Mouse (Mus musculus) limb, embryonic 14.5 days (tissue): ENCODE results near the gene Hormad2. TPM values are rescaled to one million over a fixed set of nuclear protein-coding genes. Genes with fewer than 3 reads are reported as not detected.

Source experiments
- ATAC-seq: fragments of 200-750 bp; cut with Nextera tagmentation; 2 replicates; pipeline ENCODE4 v1.8.0; 2017; ENCODE audit warnings: low read depth, moderate number of reproducible peaks, moderate TSS enrichment; ENCODE audit not compliant: low FRiP score
- DNase-seq: peaks from one replicate; pipeline ENCODE4 v3.0.0-alpha.2; 2015; ENCODE audit warnings: low spot score
- H3K27ac ChIP-seq: fragments of 300-500 bp; sonication (generic); replicated peaks from 2 replicates; pipeline ENCODE4 v1.5.1; 2014; ENCODE audit warnings: low read depth, mild to moderate bottlenecking, low read length, moderate library complexity, mixed read lengths
- H3K27me3 ChIP-seq: fragments of 300-500 bp; sonication (generic); 2 replicates; pipeline ENCODE4 v1.6.1; 2014; ENCODE audit warnings: low read length, mixed read lengths; ENCODE audit not compliant: control insufficient read depth, insufficient read depth
- H3K36me3 ChIP-seq: fragments of 300-500 bp; sonication (generic); 2 replicates; pipeline ENCODE4 v1.6.1; 2014; ENCODE audit warnings: mild to moderate bottlenecking, low read length, moderate library complexity, mixed read lengths; ENCODE audit not compliant: control insufficient read depth, insufficient read depth
- H3K4me1 ChIP-seq: fragments of 300-500 bp; sonication (generic); 2 replicates; pipeline ENCODE4 v1.6.1; 2014; ENCODE audit warnings: antibody characterized with exemption, low read length, mixed read lengths; ENCODE audit not compliant: control insufficient read depth, insufficient read depth
- H3K4me2 ChIP-seq: fragments of 300-500 bp; sonication (generic); replicated peaks from 2 replicates; pipeline ENCODE4 v1.6.1; 2014; ENCODE audit warnings: low read depth, mild to moderate bottlenecking, low read length, moderate library complexity; ENCODE audit not compliant: severe bottlenecking
- H3K4me3 ChIP-seq: fragments of 300-500 bp; sonication (generic); replicated peaks from 2 replicates; pipeline ENCODE4 v1.5.1; 2014; ENCODE audit warnings: low read length
- H3K9ac ChIP-seq: fragments of 300-500 bp; sonication (generic); 2 replicates; pipeline ENCODE4 v1.6.1; 2014; ENCODE audit warnings: mild to moderate bottlenecking, low read depth, low read length, moderate library complexity; ENCODE audit not compliant: severe bottlenecking
- H3K9me3 ChIP-seq: fragments of 300-500 bp; sonication (generic); 2 replicates; pipeline ENCODE4 v1.6.1; 2016; ENCODE audit warnings: low read length; ENCODE audit not compliant: control insufficient read depth
- POLR2A ChIP-seq: fragments of 200-500 bp; IDR thresholded peaks from 2 replicates; pipeline ENCODE4 v1.8.0; 2012; ENCODE audit warnings: inconsistent platforms, mild to moderate bottlenecking, moderate library complexity, borderline replicate concordance; ENCODE audit not compliant: insufficient read depth, insufficient read length; ENCODE audit errors: extremely low read depth
- whole genome bisulfite sequencing: fragments of 180-500 bp; shearing (Covaris S2); extraction: QIAGEN DNeasy Blood & Tissue Kit; methylation state at CpG from one replicate; pipeline ENCODE4 v1.1.7; 2014; 5-methylcytosine and 5-hydroxymethylcytosine counted together
- polyA plus RNA-seq, 2 experiments: library from polyadenylated mRNA; depleted of rRNA in 1 of 2; stranded (reverse) in 1 of 2; unstranded in 1 of 2; fragments of >200 nt; fragmentation: Nextera tagmentation in 1 of 2; extraction: Ambion mirVana in 1 of 2; gene quantifications; 2 replicates each; pipeline versions ENCODE4 v1.2.1 to v1.2.3; 2012 to 2014

Gene Hormad2
- polyA plus RNA-seq, 2 experiments, result 0.23 to 0.25 TPM

GRCm38 (mm10) chr11:4412294-4412693 lies 28.6 kb downstream of the Hormad2 start:
- H3K4me3 ChIP-seq, result no peak overlapping the region
- no peaks in the 10 kb centered on the region for H3K36me3 ChIP-seq
- DNase-seq (no peak), ATAC-seq (no peak)
- H3K4me1 ChIP-seq, result no peaks in the 10 kb centered on the region
- H3K27me3 ChIP-seq, result no peaks in the 10 kb centered on the region
- H3K4me2 ChIP-seq, result no peak overlapping the region
- H3K9me3 ChIP-seq, result no peaks in the 10 kb centered on the region
- WGBS, result 86% methylated on average over 4 of the region's 4 CpGs
- TF ChIP-seq POLR2A, result no peak
- no peak overlapping the region for H3K27ac ChIP-seq
- no peak overlapping the region for H3K9ac ChIP-seq

DNA sequence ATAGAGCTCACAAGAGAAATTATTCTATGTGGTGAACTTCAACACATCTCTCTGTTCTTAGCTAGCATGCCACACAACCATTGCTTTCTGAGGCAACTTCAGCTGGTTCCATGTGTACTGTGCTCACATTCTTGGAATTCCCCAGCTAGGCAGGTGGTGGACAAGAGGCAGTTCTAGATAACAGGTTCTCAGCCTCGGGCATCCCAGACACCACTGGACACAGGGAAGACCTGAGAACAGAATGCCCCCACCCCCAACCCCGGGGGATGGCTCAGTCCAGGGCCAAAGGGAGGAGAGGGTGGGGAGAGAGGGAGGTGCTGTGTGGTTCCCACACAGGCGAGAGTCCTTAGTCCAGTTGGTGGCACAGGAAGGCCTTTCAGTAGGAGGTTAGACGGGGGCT lies 36.6 kb downstream of the Hormad2 start:
- TF ChIP-seq POLR2A, result no peak
- H3K36me3 ChIP-seq, result no peaks in the 10 kb centered on the region
- no peaks in the 10 kb centered on the region for H3K4me1 ChIP-seq
- H3K27me3 ChIP-seq, result no peaks in the 10 kb centered on the region
- no peak overlapping the region for H3K4me3 ChIP-seq
- 44% methylated on average over 4 of the region's 4 CpGs for WGBS
- ATAC-seq (no peak), DNase-seq (no peak)
- no peaks in the 10 kb centered on the region for H3K9me3 ChIP-seq
- no peak overlapping the region for H3K27ac ChIP-seq
- H3K4me2 ChIP-seq, result no peak overlapping the region
- no peak overlapping the region for H3K9ac ChIP-seq

- H3K4me2 ChIP-seq, result no peak overlapping the region
- ATAC-seq (no peak), DNase-seq (no peak)
- no peaks in the 10 kb centered on the region for H3K4me1 ChIP-seq
- no peak for TF ChIP-seq POLR2A
- no peaks in the 10 kb centered on the region for H3K27me3 ChIP-seq
- H3K27ac ChIP-seq, result no peak overlapping the region
- H3K4me3 ChIP-seq, result no peak overlapping the region
- H3K9me3 ChIP-seq, result no peaks in the 10 kb centered on the region
- 78% methylated on average over 7 of the region's 7 CpGs for WGBS
- no peaks in the 10 kb centered on the region for H3K36me3 ChIP-seq
- no peak overlapping the region for H3K9ac ChIP-seq
Measured at GRCm38 (mm10) chr11:4403381-4403780, 37.5 kb downstream of the Hormad2 start.

- Histone ChIP-seq H3K36me3 (no peaks in the 10 kb centered on the region), H3K27me3 (no peaks in the 10 kb centered on the region), H3K27ac (no peak overlapping the region), H3K9me3 (no peaks in the 10 kb centered on the region), H3K4me1 (no peaks in the 10 kb centered on the region), H3K4me2 (no peak overlapping the region), H3K9ac (no peak overlapping the region), H3K4me3 (no peak overlapping the region)
- no peak for DNase-seq
- TF ChIP-seq POLR2A, result no peak
- 64% methylated on average over 5 of the region's 5 CpGs for whole genome bisulfite sequencing
- no peak for ATAC-seq
Measured at GRCm38 (mm10) chr11:4401251-4401650, 39.7 kb downstream of the Hormad2 start.

- ATAC-seq (no peak), DNase-seq (no peak)
- H3K4me3 ChIP-seq, result no peak overlapping the region
- H3K4me2 ChIP-seq, result no peak overlapping the region
- H3K9ac ChIP-seq, result no peak overlapping the region
- H3K4me1 ChIP-seq, result no peaks in the 10 kb centered on the region
- no peak for TF ChIP-seq POLR2A
- no peak overlapping the region for H3K27ac ChIP-seq
- H3K9me3 ChIP-seq, result no peaks in the 10 kb centered on the region
- H3K36me3 ChIP-seq, result no peaks in the 10 kb centered on the region
- no peaks in the 10 kb centered on the region for H3K27me3 ChIP-seq
Measured at GRCm38 (mm10) chr11:4394226-4394625, 46.7 kb downstream of the Hormad2 start.

GRCm38 (mm10) chr11:4388018-4388417 lies 52.9 kb downstream of the Hormad2 start:
- DNase-seq (no peak), ATAC-seq (no peak)
- Histone ChIP-seq H3K9ac (no peak overlapping the region), H3K4me2 (no peak overlapping the region), H3K4me1 (no peaks in the 10 kb centered on the region), H3K36me3 (no peaks in the 10 kb centered on the region), H3K27ac (no peak overlapping the region), H3K9me3 (no peaks in the 10 kb centered on the region), H3K27me3 (no peaks in the 10 kb centered on the region), H3K4me3 (no peak overlapping the region)
- WGBS, result 34% methylated on average over 2 of the region's 2 CpGs
- TF ChIP-seq POLR2A, result no peak
